Comparison of ENCODE assay signal across 8 mouse cellular contexts in the genomic region with DNA sequence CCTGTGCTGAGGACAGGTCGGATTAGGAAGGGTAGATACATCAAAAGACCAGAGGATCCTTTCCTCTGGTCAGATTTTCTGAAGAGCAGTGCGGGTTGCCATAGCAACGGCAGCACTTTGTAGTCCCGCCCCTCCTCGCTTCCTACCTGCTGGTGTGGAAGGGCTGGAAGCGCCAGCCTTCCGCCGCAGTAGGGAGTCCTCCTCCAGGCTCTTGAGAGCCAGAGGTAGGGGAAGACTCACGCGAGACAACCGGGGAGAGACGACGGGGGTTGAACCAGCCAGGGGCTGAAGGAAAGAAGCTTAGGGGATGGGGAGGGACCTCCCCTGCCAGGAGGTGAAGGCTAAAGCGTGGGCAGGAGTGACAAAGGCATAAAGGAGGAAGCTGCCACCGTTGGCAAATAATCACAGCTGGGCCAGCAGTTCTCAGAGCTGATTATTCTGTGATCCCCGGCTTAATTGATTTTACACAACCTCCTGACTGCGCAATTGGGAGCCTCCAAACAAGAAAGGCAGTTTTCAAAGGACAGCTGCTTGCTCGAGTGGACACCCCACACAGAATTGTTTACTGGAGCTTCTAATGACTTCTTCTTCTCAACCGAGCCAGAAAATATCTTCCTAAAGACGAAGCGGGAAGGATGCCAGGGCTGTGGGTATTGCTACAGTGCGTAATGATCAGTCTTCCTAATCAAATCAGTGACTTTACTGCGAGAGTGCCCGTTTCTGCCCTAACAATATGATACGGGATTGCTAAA.
A peak's percentile ranks its signal among the peaks of the same experiment; 100 is the strongest.
DNase-seq lines count a peak whose midpoint lies in the region; ATAC-seq lines count a peak whose summit lies in the region.

No protein-coding gene starts in this region.

- peak; percentile 88 for ATAC-seq in lung, embryonic 16.5 days (ENCODE audit: low read depth)

- peak overlapping the region; percentile 63 for H3K9ac ChIP-seq in lung, embryonic 16.5 days (ENCODE audit: low read length)

- 7% methylated on average over 25 of the region's 25 CpGs for WGBS in lung, embryonic 16.5 days

- H3K36me3 ChIP-seq in lung, embryonic 16.5 days (ENCODE audit: control insufficient read depth, insufficient read depth, low read length): no peaks in the 10 kb centered on the region

- H3K4me1 ChIP-seq in lung, embryonic 16.5 days (replicated peaks; ENCODE audit: control insufficient read depth, insufficient read depth, low read length): peaks cover 8% of the 10 kb centered on the region

- no peak overlapping the region for H3K27ac ChIP-seq in lung, embryonic 16.5 days (ENCODE audit: low read length)

- no peaks in the 10 kb centered on the region for H3K9me3 ChIP-seq in lung, embryonic 16.5 days (ENCODE audit: control insufficient read depth, low read length)

- H3K4me3 ChIP-seq in lung, embryonic 16.5 days (ENCODE audit: low read length): peak overlapping the region; percentile 44

- peak; percentile 54 for DNase-seq in urinary bladder, postnatal 14 days (ENCODE audit: low spot score)
- no peak for DNase-seq in urinary bladder, postnatal 10 days (ENCODE audit: low spot score)
- peak; percentile 87 for DNase-seq in embryo, embryonic 10 days (ENCODE audit: low spot score)
- peak; percentile 20 to 25 for DNase-seq in heart, postnatal 14 days
- peak; percentile 58 to 64 for DNase-seq in layer of hippocampus, postnatal 10 days (ENCODE audit: low spot score in 2 of 2)
- peak; percentile 93 for DNase-seq in retina, postnatal 1 day
- DNase-seq in spleen, adult 18-20 months: no peak

- H3K4me2 ChIP-seq in lung, embryonic 16.5 days (ENCODE audit: low read depth, low read length): peak overlapping the region; percentile 72

- H3K27me3 ChIP-seq in lung, embryonic 16.5 days (ENCODE audit: control insufficient read depth, insufficient read depth, low read depth, low read length): no peaks in the 10 kb centered on the region

- intact Hi-C loops in heart, postnatal 14 days (cut with DNase I): loop anchor here (5.0 kb wide), 1 partner anchor 370 kb away; no protein-coding TSS in a partner anchor

Comparison
In these comparisons a context has a peak if more than half of its experiments do, and no peak if none do; other contexts are left out.
1. DNase-seq: peak in urinary bladder, postnatal 14 days (single experiment), embryo, embryonic 10 days (single experiment), heart, postnatal 14 days (2 of 2), layer of hippocampus, postnatal 10 days (2 of 2) and retina, postnatal 1 day (single experiment); none in urinary bladder, postnatal 10 days (single experiment) and spleen, adult 18-20 months (0 of 2).